ENCODE assay signal across 13 mouse cellular contexts in genomic region chr5:76847106-76847505, GRCm38 (mm10). TPM values are rescaled to one million over a fixed set of nuclear protein-coding genes. Genes with fewer than 3 reads are reported as not detected.
DNase-seq lines count a peak whose midpoint lies in the region.
"Had no signal": no experiment of that assay in that cellular context is flagged by ENCODE, and none has a peak within 500 bp of the region (broad histone marks: within the 10 kb centered on the region; RNA-seq: fewer than 3 reads in every experiment).

No protein-coding gene starts in this region.

- DNase-seq in adrenal gland, adult (ENCODE audit: inconsistent age in 2 of 2, low spot score in 1 of 2): peak; percentile 72 to 82
- DNase-seq in adrenal gland, adult 18-20 months (ENCODE audit: low spot score in 2 of 2): no peak
- DNase-seq in adrenal gland, adult 8-10 months: peak; percentile 33
- DNase-seq in adrenal gland, postnatal 10 days: no peak
- DNase-seq in adrenal gland, postnatal 36 days: peak; percentile 45 to 52
- DNase-seq: B cell, adult 2 months; cerebellum, adult 11 months; cerebellum, adult 18-20 months; cerebellum, adult 8-10 months; cerebellum, adult 9-11 months; cerebellum, postnatal 14 days; cerebellum, postnatal 36 days; embryo, embryonic 11 days had no signal

RNA-seq across cellular contexts. Expression of gene Aasdh, which starts 58.2 kb away (rescaled TPM):
- total RNA-seq in adrenal gland, adult 18-20 months (2021): 10 to 100 TPM; 14.8 to 16.2 TPM
- 10 to 100 TPM; 14.7 to 28.9 (median 21.4) TPM for total RNA-seq in adrenal gland, adult 8-10 months (2022)
- 10 to 100 TPM; 17.4 to 25.7 TPM for total RNA-seq in adrenal gland, postnatal 10 days (2021)
- total RNA-seq in adrenal gland, postnatal 36 days (2021): 10 to 100 TPM; 14.7 to 16.6 TPM

Comparison
In these comparisons a context has a peak if more than half of its experiments do, and no peak if none do; other contexts are left out.
1. DNase-seq: peak in adrenal gland, adult (2 of 2), adrenal gland, adult 8-10 months (single experiment) and adrenal gland, postnatal 36 days (2 of 2); none in adrenal gland, adult 18-20 months (0 of 2) and adrenal gland, postnatal 10 days (single experiment).